Mouse (Mus musculus): ENCODE measurements at regions not wholly inside any gene's neighbourhood (a gene's known extent, or its start where the extent isn't known, plus 50 kb on each side); places are given as distances from the start of the nearest gene placed in this dataset.

DNA sequence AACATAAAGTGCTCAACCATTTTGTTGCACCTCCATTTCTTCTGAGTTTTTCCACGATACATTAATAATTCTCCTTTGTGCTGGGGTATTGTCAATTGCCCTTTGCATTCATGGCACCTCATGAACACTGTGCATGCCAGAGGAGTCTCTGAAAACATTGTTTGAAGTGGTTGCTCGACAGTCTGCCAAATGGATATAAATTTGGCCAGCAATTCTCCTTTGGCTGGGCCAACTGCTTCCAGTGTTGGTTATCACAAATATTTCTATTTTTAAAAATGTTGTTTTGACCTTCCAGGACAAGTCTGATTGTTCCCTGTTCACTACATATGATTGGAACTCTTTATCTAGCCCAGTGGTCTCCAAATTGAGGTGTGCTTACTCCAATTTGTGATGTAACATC lies 184.1 kb upstream of the 9630041A04Rik start:
- TF ChIP-seq MAFK (IDR thresholded peaks at IDR 0.05; ENCODE audit: borderline replicate concordance, low read depth, low read length) (no peak), GATA1 (IDR thresholded peaks at IDR 0.05; ENCODE audit: low read depth, low read length) (no peak), RAD21 (IDR thresholded peaks at IDR 0.05; ENCODE audit: low read depth, low read length) (no peak), EP300 (IDR thresholded peaks at IDR 0.05; ENCODE audit: low read depth in 1 of 2, low read length in 2 of 2) (no peak), POLR2A (IDR thresholded peaks at IDR 0.05; ENCODE audit: control insufficient read depth in 1 of 2, insufficient read depth in 1 of 2, low read depth in 1 of 2, low read length in 2 of 2, poor library complexity in 1 of 2) (no peak), CTCF (IDR thresholded peaks at IDR 0.05 in 2 of 3, conservative IDR thresholded peaks at IDR 0.05 in 1 of 3; ENCODE audit: control insufficient read depth in 1 of 3, insufficient read depth in 1 of 3, low read depth in 2 of 3, low read length in 3 of 3, poor library complexity in 1 of 3, severe bottlenecking in 1 of 3) (no peak), E2F4 (IDR thresholded peaks at IDR 0.05; ENCODE audit: borderline replicate concordance, low read depth, low read length) (no peak), NELFE (IDR thresholded peaks at IDR 0.05; ENCODE audit: low read depth, low read length) (no peak)

Data from MEL (cell line).